Mouse (Mus musculus): ENCODE measurements around the gene Tmem129.

Gene Tmem129

DNA sequence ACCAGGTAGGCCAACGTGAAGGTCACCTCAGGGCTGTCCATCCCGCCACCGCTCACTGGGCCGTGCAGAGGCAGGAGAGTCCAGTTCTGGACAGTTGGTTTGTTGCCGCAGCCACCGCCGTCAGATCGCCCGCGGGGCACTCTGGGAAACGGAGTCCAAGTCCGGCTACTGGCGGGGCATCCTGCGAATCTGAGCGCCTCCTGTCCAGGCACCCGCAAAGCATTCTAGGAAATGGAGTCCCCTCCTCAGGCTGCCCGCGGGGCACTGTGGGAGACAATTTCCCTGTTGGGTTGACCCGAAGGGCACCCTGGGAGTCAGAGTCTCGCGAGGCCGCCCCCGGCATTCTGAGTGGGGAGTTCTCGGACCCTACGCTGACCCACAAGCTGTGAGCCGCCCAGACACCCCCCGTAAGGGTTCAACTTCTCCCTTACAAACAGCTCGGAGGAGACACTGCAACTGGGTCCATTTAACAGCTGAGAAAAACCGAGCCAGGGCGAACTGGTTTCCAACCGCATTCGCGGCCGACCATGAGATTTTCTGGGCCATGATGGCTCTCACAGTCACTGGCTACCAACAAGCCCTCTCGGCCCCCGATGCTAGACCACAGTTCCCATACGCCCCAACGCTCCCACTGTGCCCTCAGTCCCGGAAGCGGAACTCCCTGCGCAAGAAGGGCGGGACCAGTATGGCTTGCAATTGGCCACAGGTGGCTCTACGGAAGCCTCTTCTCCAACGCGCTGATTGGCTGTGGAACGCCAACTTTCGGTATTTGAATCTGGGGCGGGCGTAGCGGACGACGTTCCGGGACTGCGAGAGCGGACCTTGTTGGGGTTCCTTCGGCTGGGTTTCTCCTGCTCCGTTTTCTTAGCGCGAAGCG lies at the start of gene Tmem129, which contains the start of gene Tacc3:
Gene Tmem129, minus strand, starts transcription at position 630 of the 877 bp plus-strand sequence.
Gene Tacc3, plus strand, starts transcription at position 342 of the 877 bp plus-strand sequence.
- no peak; the same call in 1 of the 2 replicates for TF ChIP-seq GATA4 (IDR thresholded peaks at IDR 0.05; ENCODE audit: insufficient replicate concordance, low read length)

DNA sequence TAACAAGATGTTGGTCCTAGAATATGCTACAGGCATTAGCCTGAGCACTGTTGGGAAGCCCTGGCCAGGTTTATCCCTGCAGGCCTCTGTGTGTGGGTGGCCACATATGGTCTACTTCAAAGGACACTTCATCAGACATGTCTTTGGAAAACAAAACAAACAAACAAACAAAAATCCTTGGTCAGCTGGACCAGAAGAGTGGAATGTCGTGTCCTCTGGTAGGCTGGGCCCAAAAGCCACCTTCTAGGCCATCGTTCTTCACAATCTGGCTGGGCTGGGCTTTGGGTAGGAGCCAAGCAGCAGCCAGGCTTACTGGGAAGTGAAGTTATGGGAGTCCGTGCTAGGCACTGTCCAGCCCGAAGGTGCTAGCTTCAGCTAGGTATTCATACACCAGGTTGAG lies 48.9 kb upstream of the Tmem129 start:
- no peak for TF ChIP-seq GATA4 (IDR thresholded peaks at IDR 0.05; ENCODE audit: insufficient replicate concordance, low read length)

DNA sequence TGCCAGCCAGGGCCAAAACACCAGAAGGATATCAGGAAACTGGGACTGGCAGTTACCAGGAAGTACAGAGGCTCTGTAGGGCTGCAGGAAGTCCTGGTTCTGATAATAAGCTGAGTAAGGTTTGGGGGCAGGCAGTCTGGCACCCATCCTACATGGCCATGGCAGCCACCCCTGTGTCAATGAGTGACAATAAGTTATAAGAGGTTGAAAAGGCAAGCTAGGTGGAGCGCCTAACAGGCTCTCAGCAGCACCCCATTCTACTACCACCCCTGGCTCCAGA lies 48.1 kb upstream of the Tmem129 start:
- TF ChIP-seq GATA4 (IDR thresholded peaks at IDR 0.05; ENCODE audit: insufficient replicate concordance, low read length) = no peak

DNA sequence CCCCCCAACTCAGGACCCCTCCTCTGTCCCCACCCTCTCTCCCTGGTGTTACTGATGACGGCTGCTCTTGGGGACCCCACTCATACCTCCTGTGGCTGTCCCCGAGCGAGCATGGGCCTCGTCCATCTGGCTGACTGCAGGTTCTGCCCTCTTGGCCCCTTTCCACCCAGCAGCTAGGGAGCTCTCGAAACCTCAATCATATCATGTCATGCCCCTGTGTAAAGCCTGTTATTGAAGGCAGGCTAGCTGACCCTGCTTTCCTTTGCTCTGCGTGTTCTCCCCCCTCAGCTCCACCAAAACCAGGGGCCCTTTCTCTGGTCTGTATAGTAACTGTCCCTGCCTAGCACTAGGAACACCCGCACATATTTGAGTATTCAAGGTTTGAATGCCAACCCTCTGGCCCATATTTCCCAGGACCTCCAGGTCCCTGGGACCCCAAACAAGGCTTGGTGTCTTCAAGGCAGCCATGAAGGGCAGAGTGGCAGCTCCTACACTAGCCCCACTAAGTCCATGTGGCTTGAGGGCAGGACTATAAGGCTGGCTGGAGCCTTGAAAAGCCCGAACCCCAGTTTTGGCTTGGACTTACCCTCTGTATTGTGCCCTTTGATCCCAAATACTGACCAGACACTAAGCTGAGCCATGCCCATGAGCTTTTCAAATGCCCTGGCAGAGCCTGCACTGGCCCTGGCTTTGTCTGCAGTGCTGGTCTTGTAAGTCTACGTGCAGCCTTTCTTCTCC lies 47.6 kb upstream of the Tmem129 start:
- no peak for TF ChIP-seq GATA4 (IDR thresholded peaks at IDR 0.05; ENCODE audit: insufficient replicate concordance, low read length)

DNA sequence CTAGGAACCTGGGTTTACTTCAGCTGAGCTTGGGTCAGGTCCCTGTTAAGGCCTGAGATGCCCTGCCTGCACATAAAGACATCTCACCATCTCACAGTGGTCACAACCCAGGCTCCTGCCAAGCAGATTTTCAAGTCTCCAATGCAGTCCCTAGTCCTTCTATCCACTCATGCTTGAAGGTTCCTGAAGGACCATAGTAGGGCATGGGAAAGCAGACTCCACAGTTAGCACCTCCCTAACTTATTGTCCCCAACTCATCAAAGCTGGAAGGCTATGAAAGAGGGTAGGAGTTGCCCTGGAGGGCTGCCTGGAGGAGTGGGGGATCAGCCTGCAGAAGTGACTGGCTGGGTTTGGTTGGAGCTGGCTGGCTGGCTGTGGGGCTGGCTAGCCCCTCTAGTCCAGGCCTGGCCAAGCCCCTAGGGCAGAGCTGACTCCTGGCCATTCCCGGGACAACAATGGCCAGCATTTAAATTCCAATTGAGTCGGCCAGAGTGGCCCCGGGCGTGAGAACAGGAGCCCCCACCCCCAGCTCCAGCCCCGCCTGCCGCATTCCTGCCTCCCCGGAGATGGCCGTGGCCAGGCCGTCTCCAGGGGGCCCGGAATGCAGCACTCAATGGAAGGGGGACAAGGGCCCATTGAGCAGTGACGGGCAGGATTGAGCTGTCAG lies 46.9 kb upstream of the Tmem129 start:
- TF ChIP-seq GATA4 (IDR thresholded peaks at IDR 0.05; ENCODE audit: insufficient replicate concordance, low read length) = no peak

DNA sequence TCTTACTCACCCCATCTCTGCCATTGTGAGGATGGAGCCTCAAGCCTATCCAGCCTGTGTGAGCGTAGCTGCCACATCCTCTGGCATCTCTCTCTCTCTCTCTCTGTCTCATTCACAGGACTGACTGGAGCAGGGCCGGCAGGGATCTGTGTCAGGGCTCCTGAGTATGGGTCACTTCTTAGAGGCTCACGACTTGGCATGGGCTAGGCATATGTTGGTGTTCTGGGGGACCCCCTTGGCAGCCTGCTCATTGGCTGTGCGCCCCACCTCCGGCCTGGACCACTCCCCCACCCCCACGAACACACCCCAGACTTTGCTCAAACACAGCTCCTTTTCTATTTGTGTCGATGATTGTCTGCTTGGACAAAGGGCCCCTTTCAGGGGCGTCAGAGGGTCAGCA lies 45.8 kb upstream of the Tmem129 start:
- no peak for TF ChIP-seq GATA4 (IDR thresholded peaks at IDR 0.05; ENCODE audit: insufficient replicate concordance, low read length)

DNA sequence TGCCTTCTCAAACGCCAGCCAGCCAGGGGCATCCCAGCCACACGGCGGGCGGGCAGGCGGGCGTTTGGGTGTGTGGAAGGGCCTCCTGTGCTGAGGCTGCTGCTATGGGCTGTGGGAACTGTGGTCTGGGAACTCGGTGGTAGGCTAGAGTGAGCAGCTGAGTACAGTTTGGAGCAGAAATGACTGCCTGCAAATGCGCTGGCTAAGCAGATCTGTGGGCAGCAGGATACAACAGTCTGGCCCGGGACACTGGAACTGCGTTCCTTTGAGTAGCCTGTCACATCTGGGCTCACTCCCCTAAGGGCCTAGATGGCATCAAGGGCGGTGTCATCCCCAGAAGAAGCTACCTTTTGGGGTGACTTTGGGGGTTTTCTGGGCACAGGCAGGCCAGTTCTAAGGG lies 43.6 kb upstream of the Tmem129 start:
- TF ChIP-seq GATA4 (IDR thresholded peaks at IDR 0.05; ENCODE audit: insufficient replicate concordance, low read length) = no peak

DNA sequence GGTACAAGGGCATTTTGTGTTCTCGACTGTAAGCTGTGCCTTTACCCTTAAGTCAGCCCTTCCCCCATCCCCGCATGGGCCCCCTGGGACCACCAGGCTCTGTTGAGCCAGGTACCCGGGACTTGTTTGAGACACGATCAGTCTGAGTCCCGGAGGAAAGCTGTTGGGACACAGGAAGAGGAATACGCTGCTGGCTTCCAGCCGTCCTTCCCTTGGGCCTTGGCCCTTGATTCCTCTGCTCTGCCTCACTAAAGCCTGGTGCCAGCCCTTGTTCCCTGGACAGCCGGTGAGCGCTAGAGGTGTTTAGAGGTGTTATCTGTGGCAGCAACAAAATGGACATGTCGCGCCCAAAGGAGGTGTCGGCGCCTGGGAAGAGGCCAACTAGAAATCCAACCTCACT lies 41.8 kb upstream of the Tmem129 start:
- TF ChIP-seq GATA4 (IDR thresholded peaks at IDR 0.05; ENCODE audit: insufficient replicate concordance, low read length) = no peak

DNA sequence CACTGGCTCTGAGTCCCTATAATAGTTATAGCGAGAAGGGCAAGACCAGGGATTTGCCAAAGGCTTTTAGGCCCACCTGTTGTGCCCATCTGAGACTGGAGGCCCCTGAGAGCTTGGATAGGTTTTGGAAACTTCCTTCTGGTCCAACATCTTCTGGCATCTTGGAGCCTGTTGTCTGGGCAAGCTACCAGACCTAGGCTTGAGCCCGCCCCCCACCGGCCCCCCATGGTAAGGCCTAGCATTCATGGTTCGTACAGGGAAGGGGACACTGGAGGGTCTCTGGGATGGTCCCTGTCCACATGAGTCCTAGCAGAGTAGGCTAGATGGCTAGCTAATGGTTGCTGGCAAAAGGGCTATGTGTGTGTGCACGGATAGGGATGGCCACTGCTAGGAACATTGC lies 40.5 kb upstream of the Tmem129 start:
- TF ChIP-seq GATA4 (IDR thresholded peaks at IDR 0.05; ENCODE audit: insufficient replicate concordance, low read length) = no peak

DNA sequence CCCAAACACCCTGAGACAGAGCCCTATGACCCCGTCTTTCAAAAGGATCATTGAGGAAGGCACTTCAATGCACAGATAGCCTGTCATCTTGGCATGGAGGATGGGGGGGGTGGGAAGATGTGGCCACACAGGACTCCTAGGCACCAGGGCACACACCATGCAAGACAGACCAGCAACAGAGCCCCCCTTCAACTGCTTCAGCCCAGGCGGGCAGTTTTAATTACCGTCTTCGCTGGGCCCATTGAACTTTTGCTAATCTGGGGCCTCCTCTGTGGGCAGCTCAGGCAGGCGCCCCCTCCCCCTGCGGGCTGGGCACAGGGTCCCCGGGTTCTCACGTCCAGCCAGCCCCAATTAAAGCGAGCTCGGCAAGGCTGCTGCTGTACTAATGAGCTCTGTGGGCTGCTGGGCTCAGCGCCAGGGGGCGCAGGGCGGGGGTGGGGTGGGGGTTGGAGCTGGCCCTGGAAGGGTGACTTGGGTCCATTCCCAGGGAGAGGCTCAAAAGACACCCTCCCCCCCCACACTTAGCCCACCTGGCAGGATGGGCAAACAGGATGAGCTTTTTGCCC lies 39.8 kb upstream of the Tmem129 start:
- TF ChIP-seq GATA4 (IDR thresholded peaks at IDR 0.05; ENCODE audit: insufficient replicate concordance, low read length) = no peak

DNA sequence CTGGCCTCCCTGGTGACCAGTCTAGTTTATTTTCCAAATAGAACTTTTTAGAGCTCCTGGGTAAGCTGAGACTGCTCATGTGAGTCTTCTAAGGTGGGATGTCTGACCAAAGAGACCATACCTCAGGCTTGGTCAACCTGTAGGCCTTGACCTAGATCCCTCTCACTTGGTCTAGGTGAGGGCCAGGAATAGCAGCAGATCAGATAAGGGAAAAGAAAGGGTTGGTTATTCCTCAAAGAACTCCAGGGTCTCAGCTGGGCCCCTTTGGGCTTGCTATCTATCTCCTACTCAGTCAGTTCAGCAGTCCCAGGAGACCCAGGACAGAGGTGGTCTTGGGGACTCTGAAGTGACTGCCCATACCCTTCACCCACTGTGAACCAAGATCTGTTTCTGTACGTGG lies 39.3 kb upstream of the Tmem129 start:
- no peak for TF ChIP-seq GATA4 (IDR thresholded peaks at IDR 0.05; ENCODE audit: insufficient replicate concordance, low read length)

DNA sequence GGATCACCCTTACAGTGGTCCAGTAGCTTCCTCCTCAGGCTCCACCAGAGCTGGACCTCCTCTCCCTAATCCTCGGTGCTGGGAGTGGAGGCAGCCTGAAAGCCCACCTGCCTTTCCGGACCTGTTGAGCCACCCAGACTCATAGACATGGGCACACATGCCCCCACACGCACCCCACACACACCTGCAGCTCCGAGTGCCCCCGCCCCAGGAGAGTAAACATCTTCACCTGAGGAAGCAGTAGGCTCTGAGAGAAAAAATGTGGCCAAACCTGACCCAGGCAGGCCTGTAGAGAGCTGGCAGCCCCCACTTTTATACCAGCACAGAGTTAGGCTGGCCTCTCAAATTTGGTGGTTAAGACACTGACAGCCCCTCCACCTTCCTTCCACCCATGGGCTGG lies 38.2 kb upstream of the Tmem129 start:
- TF ChIP-seq GATA4 (IDR thresholded peaks at IDR 0.05; ENCODE audit: insufficient replicate concordance, low read length) = no peak

DNA sequence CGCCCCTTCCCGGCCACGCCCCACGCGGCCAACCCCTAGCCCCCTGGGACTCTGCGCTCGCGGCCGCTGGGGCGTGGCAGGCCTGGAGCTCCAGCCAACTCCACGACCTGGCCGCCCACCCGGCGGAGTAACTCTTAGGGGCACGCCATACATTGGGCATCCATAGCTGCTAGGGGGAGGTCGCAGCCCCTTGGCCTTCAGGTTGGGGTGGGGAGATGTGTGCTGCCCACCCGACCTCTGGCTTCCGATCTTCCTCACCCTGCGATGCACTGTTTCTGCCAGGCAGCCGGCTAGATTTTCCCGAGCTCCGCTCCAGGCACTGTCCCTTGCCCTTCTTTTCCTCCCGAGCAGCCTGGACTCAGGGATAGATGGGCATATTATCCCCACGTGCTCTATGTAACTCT lies 37.5 kb upstream of the Tmem129 start:
- TF ChIP-seq GATA4 (IDR thresholded peaks at IDR 0.05; ENCODE audit: insufficient replicate concordance, low read length) = no peak

DNA sequence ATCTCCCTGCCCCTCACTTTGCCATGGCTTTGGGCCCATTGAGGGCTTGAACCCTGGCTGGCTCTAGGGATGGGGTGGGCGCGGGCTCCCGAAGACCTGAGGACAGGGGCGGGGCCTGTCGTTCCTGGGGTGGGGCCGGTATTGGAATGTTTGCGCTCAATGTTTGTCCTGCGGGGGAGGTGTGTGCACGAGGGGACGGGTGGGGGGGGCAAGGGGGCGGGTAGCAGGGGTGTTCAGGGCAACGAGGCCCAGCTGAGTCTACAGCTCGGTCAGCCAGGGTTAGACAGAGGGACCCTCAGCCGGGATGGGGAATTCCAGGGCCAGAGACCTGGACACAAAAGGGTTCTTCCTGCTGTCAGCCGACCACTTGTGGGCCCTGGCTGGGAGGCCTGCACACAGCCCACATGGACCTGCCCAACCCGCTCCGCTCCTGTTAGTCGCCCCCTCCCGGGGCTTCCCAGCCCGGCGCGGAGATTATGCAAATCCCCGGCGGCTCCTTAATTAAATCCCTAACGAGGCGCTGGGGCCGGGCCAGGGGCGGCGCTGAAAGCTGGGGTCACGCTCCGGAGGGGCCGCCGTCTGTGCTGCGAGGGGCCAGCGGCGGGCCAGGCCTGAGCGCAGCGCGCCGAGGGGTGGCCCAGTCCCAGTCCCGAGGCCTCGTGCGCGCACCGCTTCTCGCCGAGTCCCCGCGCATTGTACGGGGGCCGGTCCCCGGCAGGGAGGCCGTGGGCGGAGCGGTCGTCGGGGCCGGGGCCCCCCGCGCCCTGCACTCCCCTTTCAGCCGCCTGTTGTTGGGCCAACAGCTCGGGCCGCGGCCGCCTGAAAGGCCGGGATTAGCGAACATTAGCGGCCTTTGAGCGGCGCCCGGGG lies 36.9 kb upstream of the Tmem129 start:
- TF ChIP-seq GATA4 (IDR thresholded peaks at IDR 0.05; ENCODE audit: insufficient replicate concordance, low read length) = no peak

DNA sequence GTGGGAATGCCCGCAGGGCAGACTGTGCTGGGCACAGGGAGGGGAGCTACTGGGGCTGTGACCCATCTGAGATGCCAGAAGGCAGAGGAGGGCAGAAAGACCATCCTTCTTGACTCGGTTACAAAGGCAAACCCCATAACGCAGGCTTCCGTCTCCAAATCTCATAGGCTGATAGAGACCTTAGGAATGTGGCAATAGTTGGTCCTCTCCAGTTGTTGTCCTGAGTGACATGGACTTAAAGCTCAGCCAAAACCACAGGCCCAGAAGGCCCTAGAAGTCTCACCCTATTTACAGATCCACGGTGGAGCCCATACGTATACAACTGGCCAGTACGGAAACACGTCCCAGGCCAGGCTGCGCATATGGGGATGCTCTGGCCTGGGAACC lies 36.2 kb upstream of the Tmem129 start:
- TF ChIP-seq GATA4 (IDR thresholded peaks at IDR 0.05; ENCODE audit: insufficient replicate concordance, low read length) = no peak

Measured in liver, adult (tissue).